Mouse (Mus musculus) layer of hippocampus, adult 8-10 months (tissue): Measurements from ENCODE around the gene Try5. TPM values are rescaled to one million over a fixed set of nuclear protein-coding genes. Genes with fewer than 3 reads are reported as not detected.
"Not testable (repeated sequence)": the region's sequence is repeated elsewhere in the genome, so short reads cannot be mapped to it uniquely, and the experiment has no call there.

Experiments used
- DNase-seq, 2 experiments: peaks; one replicate each; pipeline ENCODE4 v3.0.0; 2022; ENCODE audit warnings: low spot score in 2 of 2
- total RNA-seq, 4 experiments: library from RNA; stranded (reverse); gene quantifications; 2 replicates each; pipeline ENCODE4 v1.2.4; 2022

Gene Try5
- not detected for total RNA-seq

GRCm38 (mm10) chr6:41316741-41317140 lies at the start of gene Try5:
Gene Try5 (minus strand): TSS chr6:41316841.
- DNase-seq: not testable (repeated sequence)

- DNase-seq: no peak
Observed at GRCm38 (mm10) chr6:41353932-41354331, 37.3 kb upstream of the Try5 start, which contains the start of gene Try10. Gene Try10 (plus strand): TSS chr6:41354105.

- no peak for DNase-seq
Observed at GRCm38 (mm10) chr6:41301969-41302368, 14.7 kb downstream of the Try5 start, which contains the start of gene Try4. Gene Try4 (plus strand): TSS chr6:41302269.

DNA sequence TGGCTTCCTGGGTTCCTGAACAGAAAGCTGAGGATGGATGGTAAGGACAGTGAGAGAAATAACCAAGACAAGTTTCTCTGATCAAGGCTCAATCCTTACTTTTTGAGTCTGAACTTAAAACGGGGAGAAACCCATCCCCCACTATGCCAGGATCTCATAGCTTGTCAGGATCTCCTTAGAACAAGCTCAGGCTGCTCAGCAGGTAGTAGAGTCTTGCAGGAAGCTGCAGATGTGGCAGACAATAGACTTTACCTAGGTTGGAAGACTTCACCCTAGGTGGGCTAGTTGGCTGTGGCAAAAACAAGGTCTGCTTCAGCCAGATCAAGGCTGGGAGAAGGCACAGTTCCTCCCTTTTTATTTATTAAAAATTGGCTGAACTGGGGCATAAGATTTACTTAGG lies 18.4 kb downstream of the Try5 start:
- DNase-seq: no peak

DNA sequence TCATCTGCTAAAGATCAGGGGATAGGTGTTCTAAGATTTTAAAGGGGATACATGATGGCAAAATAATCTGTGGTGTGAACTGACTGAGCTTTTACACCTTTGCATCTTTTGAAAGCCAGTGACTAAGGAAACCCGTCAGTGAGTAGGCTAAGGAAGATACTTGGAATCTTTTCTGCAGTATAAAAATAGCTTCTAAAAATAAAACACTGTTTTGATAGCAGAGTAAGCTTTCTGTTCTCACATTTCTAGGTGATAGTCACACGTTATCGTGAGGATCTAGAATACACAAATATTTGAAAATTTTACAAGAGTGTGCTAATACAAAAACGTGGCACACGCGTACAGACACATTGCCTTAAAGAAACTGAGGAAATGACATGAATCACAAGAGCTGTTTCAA lies 50.5 kb downstream of the Try5 start:
- no peak for DNase-seq

DNA sequence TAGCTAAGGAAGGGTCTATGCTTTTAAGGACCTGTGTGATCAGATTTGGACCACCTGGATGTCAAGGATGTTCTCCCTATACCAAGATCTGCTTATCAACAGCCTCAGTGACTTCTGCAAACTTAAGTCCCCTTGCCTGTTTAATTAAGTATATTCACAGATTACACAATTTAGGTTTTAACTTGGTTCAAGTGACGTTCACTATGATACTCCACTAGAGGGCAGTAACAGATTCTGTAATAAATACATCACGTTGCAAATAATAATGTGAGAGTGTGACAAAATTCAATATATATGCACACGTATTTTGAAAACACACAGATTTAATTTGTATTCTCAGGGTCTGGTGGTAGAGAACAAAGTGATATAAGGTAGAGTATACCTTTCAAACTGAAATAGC lies 53.8 kb downstream of the Try5 start:
- DNase-seq: no peak

Other genes with a start within 250 kb of the Try5 start
- not detected for gene Try4, start 14.6 kb downstream of the Try5 start, total RNA-seq
- not detected for gene Try10, start 37.3 kb upstream of the Try5 start, total RNA-seq
- not detected for gene Prss3, start 60.8 kb upstream of the Try5 start, total RNA-seq
- not detected for gene Gm5771, start 75.5 kb upstream of the Try5 start, total RNA-seq
- gene Gm10334, start 129.3 kb upstream of the Try5 start, total RNA-seq: not detected
- not detected for gene Prss1, start 142.1 kb upstream of the Try5 start, total RNA-seq
- not detected for gene Prss2, start 204.9 kb upstream of the Try5 start, total RNA-seq